28 mouse cellular contexts compared by ENCODE assay signal in genomic region chrX:106953840-106954239, GRCm38 (mm10). TPM values are rescaled to one million over a fixed set of nuclear protein-coding genes. Genes with fewer than 3 reads are reported as not detected.
"Had no signal": no experiment of that assay in that cellular context is flagged by ENCODE, and none has a peak within 500 bp of the region (broad histone marks: within the 10 kb centered on the region; RNA-seq: fewer than 3 reads in every experiment).

No protein-coding gene starts in this region.

- H3K4me3 ChIP-seq: embryonic facial prominence, embryonic 10.5 days; embryonic facial prominence, embryonic 12.5 days; embryonic facial prominence, embryonic 13.5 days; embryonic facial prominence, embryonic 15.5 days; erythroblast, embryonic 14.5 days; forebrain, embryonic 10.5 days; forebrain, embryonic 12.5 days; forebrain, embryonic 13.5 days; forebrain, embryonic 15.5 days; gastrocnemius, adult 2 months had no signal

- H3K36me3 ChIP-seq: embryonic facial prominence, embryonic 10.5 days; embryonic facial prominence, embryonic 12.5 days; embryonic facial prominence, embryonic 13.5 days; embryonic facial prominence, embryonic 15.5 days; forebrain, embryonic 10.5 days; forebrain, embryonic 12.5 days; forebrain, embryonic 15.5 days had no signal

- H3K9ac ChIP-seq: embryonic facial prominence, embryonic 12.5 days; embryonic facial prominence, embryonic 13.5 days; embryonic facial prominence, embryonic 15.5 days; forebrain, embryonic 12.5 days; forebrain, embryonic 13.5 days; forebrain, embryonic 15.5 days; forebrain, postnatal 0 days had no signal

- H3K27me3 ChIP-seq: embryonic facial prominence, embryonic 12.5 days; embryonic facial prominence, embryonic 13.5 days; embryonic facial prominence, embryonic 15.5 days; forebrain, embryonic 12.5 days; forebrain, embryonic 13.5 days; forebrain, embryonic 15.5 days had no signal

- ATAC-seq: forebrain, embryonic 13.5 days; forebrain, embryonic 14.5 days; forebrain, embryonic 15.5 days; forebrain, embryonic 16.5 days; forebrain, postnatal 0 days had no signal

- DNase-seq: cerebellum, adult 18-20 months; cerebellum, adult 2 months; cerebellum, adult 8-10 months; cerebellum, adult 9-10 months; cerebellum, adult 9-11 months; cerebellum, postnatal 10 days; cerebellum, postnatal 14 days; cerebellum, postnatal 25 days; cerebellum, postnatal 36 days; embryo, embryonic 11 days; forebrain, postnatal 0 days; gastrocnemius, adult 2 months; gastrocnemius, postnatal 10 days; gastrocnemius, postnatal 14 days; gastrocnemius, postnatal 25 days; gastrocnemius, postnatal 36 days; heart, adult 11 months had no signal

- H3K4me1 ChIP-seq: embryonic facial prominence, embryonic 10.5 days; embryonic facial prominence, embryonic 12.5 days; embryonic facial prominence, embryonic 13.5 days; embryonic facial prominence, embryonic 15.5 days; forebrain, embryonic 12.5 days; forebrain, embryonic 13.5 days; forebrain, embryonic 15.5 days had no signal

- H3K4me2 ChIP-seq: embryonic facial prominence, embryonic 12.5 days; embryonic facial prominence, embryonic 13.5 days; embryonic facial prominence, embryonic 15.5 days; forebrain, embryonic 12.5 days; forebrain, embryonic 13.5 days; forebrain, embryonic 15.5 days had no signal

- H3K27ac ChIP-seq: embryonic facial prominence, embryonic 10.5 days; embryonic facial prominence, embryonic 12.5 days; embryonic facial prominence, embryonic 13.5 days; embryonic facial prominence, embryonic 15.5 days; forebrain, embryonic 10.5 days; forebrain, embryonic 12.5 days; forebrain, embryonic 13.5 days; forebrain, embryonic 15.5 days; gastrocnemius, adult 2 months had no signal

- H3K9me3 ChIP-seq: embryonic facial prominence, embryonic 10.5 days; embryonic facial prominence, embryonic 12.5 days; embryonic facial prominence, embryonic 13.5 days; embryonic facial prominence, embryonic 15.5 days; forebrain, embryonic 10.5 days; forebrain, embryonic 12.5 days; forebrain, embryonic 13.5 days; forebrain, embryonic 15.5 days had no signal

RNA-seq across cellular contexts. Expression of gene Lpar4, which starts 33.4 kb away (rescaled TPM):
- polyA plus RNA-seq: erythroblast, embryonic 14.5 days had no signal
